Mouse (Mus musculus) cerebellum, adult 2 months (tissue): ENCODE data around the gene Adamtsl2.

ENCODE experiments used
- CTCF ChIP-seq: fragments of 200-500 bp; IDR thresholded peaks from 2 replicates; pipeline ENCODE4 v1.5.1; 2011; ENCODE audit warnings: low read depth, mild to moderate bottlenecking, control low read depth, low read length, moderate library complexity, borderline replicate concordance; ENCODE audit not compliant: insufficient read depth
- POLR2A ChIP-seq: fragments of 200-500 bp; IDR thresholded peaks from 2 replicates; pipeline ENCODE4 v1.6.1; 2011; ENCODE audit warnings: low read length, control low read depth, borderline replicate concordance; ENCODE audit not compliant: insufficient read depth

DNA sequence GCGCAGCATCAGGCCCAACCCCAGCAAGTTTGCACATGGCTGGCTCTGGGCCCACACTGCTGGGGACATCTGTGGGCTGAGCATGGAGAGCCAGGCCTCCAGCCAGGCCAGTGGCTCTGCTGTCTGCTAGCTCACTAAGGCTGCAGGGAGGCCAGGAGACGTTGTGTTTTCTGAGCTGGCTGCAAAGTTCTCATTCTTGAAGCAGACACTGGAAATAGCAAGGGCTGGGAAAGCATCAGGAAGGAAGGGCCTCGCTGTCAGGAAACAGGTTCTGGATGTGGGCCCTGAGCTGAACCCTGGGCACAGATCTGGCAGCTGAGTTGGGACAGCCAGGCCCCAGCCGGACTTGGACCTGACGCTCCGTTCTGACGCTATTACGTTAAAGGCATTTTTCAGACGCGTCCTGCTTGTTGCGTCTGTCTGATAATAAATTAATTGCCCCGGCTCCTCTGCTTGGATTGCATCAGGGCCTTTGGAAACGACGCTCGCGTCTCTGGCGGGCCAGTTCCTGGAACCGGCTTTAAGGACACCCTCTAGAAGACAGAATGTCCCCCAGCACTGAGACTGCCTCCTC lies 9.0 kb downstream of the Adamtsl2 start:
- TF ChIP-seq POLR2A (no peak), CTCF (no peak)
